In the genomic region with DNA sequence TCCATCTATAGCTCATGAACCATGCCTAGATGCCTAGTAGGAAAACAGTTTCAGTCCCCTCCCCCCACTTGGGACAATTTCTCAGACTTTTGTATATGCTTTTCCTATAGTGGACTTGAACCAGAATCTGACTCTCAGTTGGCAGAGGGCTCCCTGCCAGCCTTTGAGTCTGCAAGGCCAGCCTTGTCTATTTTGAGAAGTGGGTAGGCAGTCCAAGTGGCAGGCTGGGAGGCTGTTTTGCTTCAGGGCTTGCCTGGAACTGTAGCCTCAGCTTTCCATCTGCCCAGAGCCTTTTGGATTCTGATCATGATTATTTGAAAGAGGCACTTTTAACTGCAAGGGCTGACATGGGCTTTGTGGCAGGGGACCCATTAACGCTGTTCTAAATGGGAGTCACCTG, we compare ENCODE assay signal across 21 mouse cellular contexts. TPM values are rescaled to one million over a fixed set of nuclear protein-coding genes. Genes with fewer than 3 reads are reported as not detected.
DNase-seq lines count a peak whose midpoint lies in the region; ATAC-seq and TF ChIP-seq lines count a peak whose summit lies in the region.
"Had no signal": no experiment of that assay in that cellular context is flagged by ENCODE, and none has a peak within 500 bp of the region (broad histone marks: within the 10 kb centered on the region; RNA-seq: fewer than 3 reads in every experiment).

No protein-coding gene starts in this region.

- TF ChIP-seq POLR2A in cerebellum, adult 2 months (IDR thresholded peaks at IDR 0.05; ENCODE audit: borderline replicate concordance, insufficient read depth, low read length), result no peak

- H3K27me3 ChIP-seq in cerebellum, adult 2 months (ENCODE audit: control insufficient read depth, insufficient read depth, low read length), result no peaks in the 10 kb centered on the region
- H3K27me3 ChIP-seq in hindbrain, postnatal 0 days (ENCODE audit: insufficient read depth, low read length), result no peaks in the 10 kb centered on the region
- H3K27me3 ChIP-seq: embryonic facial prominence, embryonic 15.5 days; hindbrain, embryonic 12.5 days; limb, embryonic 13.5 days; midbrain, embryonic 15.5 days had no signal

- H3K9me3 ChIP-seq in hindbrain, postnatal 0 days (ENCODE audit: low read length), result no peaks in the 10 kb centered on the region
- H3K9me3 ChIP-seq: embryonic facial prominence, embryonic 15.5 days; hindbrain, embryonic 12.5 days; limb, embryonic 13.5 days; midbrain, embryonic 15.5 days had no signal

- peak; percentile 19 to 37 for DNase-seq in cerebellum, adult 2 months
- DNase-seq in cerebellum, adult 8-10 months, result no peak
- peak; percentile 72 for DNase-seq in brain, adult 2 months (ENCODE audit: low read depth, low spot score)
- DNase-seq in cerebellum, postnatal 36 days, result peak; percentile 19 to 21
- DNase-seq in left cerebral cortex, postnatal 10 days (ENCODE audit: extremely low spot score in 1 of 2, low spot score in 2 of 2), result peak; percentile 4 to 36
- no peak for DNase-seq in adrenal gland, adult 18-20 months (ENCODE audit: low spot score in 2 of 2)
- no peak for DNase-seq in urinary bladder, adult 18-20 months (ENCODE audit: low spot score in 2 of 2)
- no peak for DNase-seq in hindbrain, postnatal 0 days (ENCODE audit: low spot score)
- DNase-seq: adrenal gland, adult 2 months; embryo, embryonic 11 days; gastrocnemius, postnatal 25 days; heart, postnatal 10 days; kidney, adult 9 months; thymus, postnatal 36 days had no signal

- intact Hi-C loops in left cerebral cortex, postnatal 10 days (cut with DNase I), result no loop called here

- WGBS in cerebellum, adult 2 months, result 37% methylated on average over 1 of the region's 1 CpGs
- 69% methylated on average over 1 of the region's 1 CpGs for WGBS in hindbrain, postnatal 0 days

- H3K4me2 ChIP-seq in hindbrain, postnatal 0 days (ENCODE audit: low read depth, low read length), result no peak overlapping the region
- H3K4me2 ChIP-seq: embryonic facial prominence, embryonic 15.5 days; hindbrain, embryonic 12.5 days; limb, embryonic 13.5 days; midbrain, embryonic 15.5 days had no signal

- no peak overlapping the region for H3K27ac ChIP-seq in cerebellum, adult 2 months (ENCODE audit: insufficient read depth, low read length)
- no peak overlapping the region for H3K27ac ChIP-seq in hindbrain, postnatal 0 days
- H3K27ac ChIP-seq: embryonic facial prominence, embryonic 15.5 days; hindbrain, embryonic 12.5 days; limb, embryonic 13.5 days; liver, embryonic 14.5 days; midbrain, embryonic 15.5 days had no signal

- no peaks in the 10 kb centered on the region; the same call in 1 of the 2 replicates for H3K4me1 ChIP-seq in cerebellum, adult 2 months (ENCODE audit: control insufficient read depth, insufficient read depth, low read length)
- no peaks in the 10 kb centered on the region for H3K4me1 ChIP-seq in hindbrain, postnatal 0 days (ENCODE audit: insufficient read depth, low read length)
- H3K4me1 ChIP-seq: embryonic facial prominence, embryonic 15.5 days; hindbrain, embryonic 12.5 days; limb, embryonic 13.5 days; midbrain, embryonic 15.5 days had no signal

- no peak for TF ChIP-seq CTCF in cerebellum, adult 2 months (IDR thresholded peaks at IDR 0.05; ENCODE audit: borderline replicate concordance, insufficient read depth, low read depth, low read length)
- TF ChIP-seq CTCF in hindbrain, postnatal 0 days (IDR thresholded peaks at IDR 0.05; ENCODE audit: low read depth), result no peak

- H3K36me3 ChIP-seq in hindbrain, postnatal 0 days (ENCODE audit: insufficient read depth, low read length), result no peaks in the 10 kb centered on the region
- H3K36me3 ChIP-seq: embryonic facial prominence, embryonic 15.5 days; hindbrain, embryonic 12.5 days; limb, embryonic 13.5 days; midbrain, embryonic 15.5 days had no signal

- no peak overlapping the region for H3K4me3 ChIP-seq in cerebellum, adult 2 months (replicated peaks; ENCODE audit: insufficient read depth, low read depth, low read length)
- H3K4me3 ChIP-seq in hindbrain, postnatal 0 days (ENCODE audit: low read length), result no peak overlapping the region
- H3K4me3 ChIP-seq: embryonic facial prominence, embryonic 15.5 days; hindbrain, embryonic 12.5 days; limb, embryonic 13.5 days; midbrain, embryonic 15.5 days had no signal

- ATAC-seq in hindbrain, postnatal 0 days, result no peak
- ATAC-seq: midbrain, embryonic 15.5 days had no signal

- no peak overlapping the region for H3K9ac ChIP-seq in hindbrain, postnatal 0 days (replicated peaks; ENCODE audit: low read length)
- H3K9ac ChIP-seq: embryonic facial prominence, embryonic 15.5 days; hindbrain, embryonic 12.5 days; limb, embryonic 13.5 days; liver, embryonic 14.5 days; midbrain, embryonic 15.5 days had no signal

RNA-seq across cellular contexts. Expression of a gene that starts 23.2 kb away (rescaled TPM):
- polyA plus RNA-seq in cerebellum, adult 2 months (2012; rRNA removed), result 22.1 and 22.4 TPM in 2 replicates
- 10 to 100 TPM; 66.1 to 69.1 TPM for total RNA-seq in left cerebral cortex, postnatal 10 days (2021)
- total RNA-seq in adrenal gland, adult 18-20 months (2021), result 1 to 10 TPM; 4.3 to 5.5 TPM
- 75.1 and 85.6 TPM in 2 replicates for total RNA-seq in hindbrain, postnatal 0 days (2014; rRNA removed)
- polyA plus RNA-seq in hindbrain, postnatal 0 days (2015; fragmentation: Nextera tagmentation; extraction: Ambion mirVana), result 20.9 and 22.5 TPM in 2 replicates
- total RNA-seq: CH12.LX; gastrocnemius, postnatal 25 days; megakaryocyte progenitor cell, adult 5-6 weeks had no signal

RNA-seq across cellular contexts. Expression of a gene that starts 51.4 kb away (rescaled TPM):
- 18.7 and 19.8 TPM in 2 replicates for polyA plus RNA-seq in cerebellum, adult 2 months (2012; rRNA removed)
- 10 to 100 TPM; 28.3 to 29.4 TPM for total RNA-seq in left cerebral cortex, postnatal 10 days (2021)
- total RNA-seq in adrenal gland, adult 18-20 months (2021), result 10 to 100 TPM; 40.6 to 45.4 TPM
- total RNA-seq in hindbrain, postnatal 0 days (2014; rRNA removed), result 18.7 and 25.6 TPM in 2 replicates
- polyA plus RNA-seq in hindbrain, postnatal 0 days (2015; fragmentation: Nextera tagmentation; extraction: Ambion mirVana), result 18.5 and 18.6 TPM in 2 replicates

Comparison
In these comparisons a context has a peak if more than half of its experiments do, and no peak if none do; other contexts are left out.
1. DNase-seq: peak in cerebellum, adult 2 months (2 of 2), brain, adult 2 months (single experiment), cerebellum, postnatal 36 days (2 of 2) and left cerebral cortex, postnatal 10 days (2 of 2); none in cerebellum, adult 8-10 months (single experiment), adrenal gland, adult 18-20 months (0 of 2), urinary bladder, adult 18-20 months (0 of 2) and hindbrain, postnatal 0 days (single experiment).
2. RNA of a gene that starts 23.2 kb away (total RNA-seq): 75.1 to 85.6 TPM in hindbrain, postnatal 0 days and 66.1 to 69.1 TPM in left cerebral cortex, postnatal 10 days; 4.3 to 5.5 TPM in adrenal gland, adult 18-20 months; every median in the first group is over 10 times any median in the second.